Mouse (Mus musculus) MEL (cell line): ENCODE measurements around the gene Eme2.

Source experiments
- CHD1 ChIP-seq: IDR thresholded peaks from 2 replicates; pipeline ENCODE4 v1.6.1; 2012; ENCODE audit warnings: low read depth, mild to moderate bottlenecking, inconsistent platforms, low read length, improper control_type of control experiment
- CHD2 ChIP-seq: IDR thresholded peaks from 2 replicates; pipeline ENCODE4 v1.6.1; 2011; ENCODE audit warnings: low read length, improper control_type of control experiment
- CTCF ChIP-seq, 3 experiments: IDR thresholded peaks in 2 of 3; conservative IDR thresholded peaks in 1 of 3; 2 replicates each; pipeline ENCODE4 v1.5.1; 2011 to 2012; ENCODE audit warnings: low read length in 3 of 3, low read depth in 2 of 3, mild to moderate bottlenecking in 2 of 3, improper control_type of control experiment in 1 of 3, inconsistent platforms in 1 of 3, mixed read lengths in 1 of 3, moderate library complexity in 1 of 3; ENCODE audit not compliant: control insufficient read depth in 1 of 3, insufficient read depth in 1 of 3, poor library complexity in 1 of 3, severe bottlenecking in 1 of 3
- E2F4 ChIP-seq: IDR thresholded peaks from 2 replicates; pipeline ENCODE4 v1.6.1; 2011; ENCODE audit warnings: low read depth, low read length, improper control_type of control experiment, borderline replicate concordance
- EP300 ChIP-seq, 2 experiments: IDR thresholded peaks; 2 replicates each; pipeline ENCODE4 v1.6.1; 2011; ENCODE audit warnings: improper control_type of control experiment in 2 of 2, low read length in 2 of 2, low read depth in 1 of 2, mild to moderate bottlenecking in 1 of 2
- HCFC1 ChIP-seq: IDR thresholded peaks from 2 replicates; pipeline ENCODE4 v1.6.1; 2012; ENCODE audit warnings: low read depth, mild to moderate bottlenecking, inconsistent platforms, low read length, improper control_type of control experiment, moderate library complexity
- MXI1 ChIP-seq: IDR thresholded peaks from 2 replicates; pipeline ENCODE4 v1.6.1; 2011; ENCODE audit warnings: mild to moderate bottlenecking, low read depth, low read length, improper control_type of control experiment
- MYC ChIP-seq: IDR thresholded peaks from 2 replicates; pipeline ENCODE4 v1.6.1; 2011; ENCODE audit warnings: low read depth, mild to moderate bottlenecking, low read length, improper control_type of control experiment, moderate library complexity
- NELFE ChIP-seq: IDR thresholded peaks from 2 replicates; pipeline ENCODE4 v1.6.1; 2011; ENCODE audit warnings: low read depth, low read length, improper control_type of control experiment
- POLR2A ChIP-seq, 2 experiments: IDR thresholded peaks; 2 replicates each; pipeline ENCODE4 v1.6.1; 2011 to 2012; ENCODE audit warnings: low read length in 2 of 2, mild to moderate bottlenecking in 2 of 2, control low read depth in 1 of 2, improper control_type of control experiment in 1 of 2, low read depth in 1 of 2, moderate library complexity in 1 of 2; ENCODE audit not compliant: control insufficient read depth in 1 of 2, insufficient read depth in 1 of 2, poor library complexity in 1 of 2
- POLR2AphosphoS5 ChIP-seq: IDR thresholded peaks from 2 replicates; pipeline ENCODE4 v1.6.1; 2012; ENCODE audit warnings: low read depth, borderline replicate concordance, mild to moderate bottlenecking, inconsistent platforms, low read length, moderate library complexity, mixed read lengths
- SIN3A ChIP-seq: IDR thresholded peaks from 2 replicates; pipeline ENCODE4 v1.6.1; 2012; ENCODE audit warnings: low read length, improper control_type of control experiment, inconsistent platforms
- TBP ChIP-seq: IDR thresholded peaks from 2 replicates; pipeline ENCODE4 v1.8.0; 2011; ENCODE audit warnings: low read depth, low read length, improper control_type of control experiment
- USF1 ChIP-seq: IDR thresholded peaks from 2 replicates; pipeline ENCODE4 v1.6.1; 2014; ENCODE audit warnings: low read depth, mild to moderate bottlenecking, inconsistent platforms, low read length, improper control_type of control experiment, moderate library complexity

- TF ChIP-seq NELFE = no peak
- no peak for TF ChIP-seq EP300 (IDR thresholded peaks at IDR 0.05; ENCODE audit: low read depth in 1 of 2, low read length in 2 of 2)
- no peak for TF ChIP-seq E2F4
- TF ChIP-seq POLR2A (IDR thresholded peaks at IDR 0.05; ENCODE audit: control insufficient read depth in 1 of 2, insufficient read depth in 1 of 2, low read depth in 1 of 2, low read length in 2 of 2, poor library complexity in 1 of 2) = no peak
- TF ChIP-seq HCFC1 = no peak
- no peak for TF ChIP-seq CTCF (IDR thresholded peaks at IDR 0.05 in 2 of 3, conservative IDR thresholded peaks at IDR 0.05 in 1 of 3; ENCODE audit: control insufficient read depth in 1 of 3, insufficient read depth in 1 of 3, low read depth in 2 of 3, low read length in 3 of 3, poor library complexity in 1 of 3, severe bottlenecking in 1 of 3)
- TF ChIP-seq USF1 = no peak
- TF ChIP-seq POLR2AphosphoS5 = no peak
- TF ChIP-seq SIN3A = no peak
- TF ChIP-seq MYC = no peak
- TF ChIP-seq CHD2 = no peak
- TF ChIP-seq CHD1 = no peak
- no peak for TF ChIP-seq MXI1
- TF ChIP-seq TBP = no peak
These were observed 38.3 kb downstream of the Eme2 start for GRCm38 (mm10) chr17:24856589-24856988.
